Mouse (Mus musculus): ENCODE measurements at regions not wholly inside any gene's neighbourhood (a gene's known extent, or its start where the extent isn't known, plus 50 kb on each side); places are given as distances from the start of the nearest gene placed in this dataset.

DNA sequence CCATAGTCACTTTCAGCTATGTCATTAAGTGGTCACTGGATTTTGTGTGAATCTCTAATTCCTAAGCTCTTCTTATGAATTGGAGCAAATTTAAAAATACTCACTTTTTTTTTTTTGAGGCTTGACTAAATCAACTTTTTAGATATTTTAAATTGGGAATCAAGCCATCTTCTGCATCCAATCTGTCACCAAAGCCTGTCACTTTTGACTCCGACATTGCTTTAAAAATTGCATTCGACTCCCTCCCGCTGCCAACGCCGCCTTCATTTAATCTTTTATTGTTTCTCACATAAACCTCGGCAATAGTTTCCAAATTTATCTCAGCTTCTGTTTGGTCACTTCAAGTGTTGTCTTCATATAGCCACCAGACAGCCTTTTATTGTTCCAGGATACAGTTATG lies 109.8 kb upstream of the Rorb start:
- Histone ChIP-seq H3K36me3 (ENCODE audit: insufficient read depth, low read length) (no peaks in the 10 kb centered on the region), H3K27me3 (ENCODE audit: insufficient read depth, low read length) (no peaks in the 10 kb centered on the region), H3K4me1 (replicated peaks; ENCODE audit: low read depth, low read length) (0 out of 2 replicates have a peak, but pooled peaks cover 3% of the 10 kb centered on the region), H3K4me3 (replicated peaks; ENCODE audit: low read length) (no peak overlapping the region), H3K9me3 (ENCODE audit: low read length) (no peaks in the 10 kb centered on the region)
- TF ChIP-seq CTCF (conservative IDR thresholded peaks at IDR 0.05; ENCODE audit: low read length) (no peak), NANOG (IDR thresholded peaks at IDR 0.05; ENCODE audit: borderline replicate concordance, low read length) (no peak), POU5F1 (IDR thresholded peaks at IDR 0.05; ENCODE audit: borderline replicate concordance, low read length) (no peak)

DNA sequence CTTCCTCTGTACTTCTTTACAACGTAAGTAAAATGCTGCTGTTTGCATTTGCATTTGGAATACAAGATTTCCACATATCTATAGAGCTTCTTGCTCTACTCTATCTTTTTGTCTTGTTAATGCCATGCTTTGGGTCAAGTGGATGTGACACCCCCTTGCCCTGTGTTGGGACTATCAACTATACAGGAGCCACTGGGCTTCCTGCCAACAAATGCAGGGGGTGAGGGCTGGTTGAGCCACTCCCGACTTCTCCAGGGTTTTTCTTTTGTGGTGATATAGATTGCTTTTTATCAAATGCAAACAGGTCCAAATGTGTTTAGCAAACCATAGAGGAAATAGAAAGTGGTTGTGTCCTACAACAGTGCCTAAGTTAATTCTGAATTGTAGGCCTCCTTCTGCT lies 108.4 kb upstream of the Rorb start:
- H3K9me3 ChIP-seq (ENCODE audit: low read length), result no peaks in the 10 kb centered on the region
- no peaks in the 10 kb centered on the region for H3K27me3 ChIP-seq (ENCODE audit: insufficient read depth, low read length)
- 0 out of 2 replicates have a peak, but pooled peaks cover 3% of the 10 kb centered on the region for H3K4me1 ChIP-seq (replicated peaks; ENCODE audit: low read depth, low read length)
- H3K36me3 ChIP-seq (ENCODE audit: insufficient read depth, low read length), result no peaks in the 10 kb centered on the region
- no peak for TF ChIP-seq CTCF (conservative IDR thresholded peaks at IDR 0.05; ENCODE audit: low read length)
- TF ChIP-seq POU5F1 (IDR thresholded peaks at IDR 0.05; ENCODE audit: borderline replicate concordance, low read length), result no peak
- TF ChIP-seq NANOG (IDR thresholded peaks at IDR 0.05; ENCODE audit: borderline replicate concordance, low read length), result no peak
- H3K4me3 ChIP-seq (replicated peaks; ENCODE audit: low read length), result no peak overlapping the region

DNA sequence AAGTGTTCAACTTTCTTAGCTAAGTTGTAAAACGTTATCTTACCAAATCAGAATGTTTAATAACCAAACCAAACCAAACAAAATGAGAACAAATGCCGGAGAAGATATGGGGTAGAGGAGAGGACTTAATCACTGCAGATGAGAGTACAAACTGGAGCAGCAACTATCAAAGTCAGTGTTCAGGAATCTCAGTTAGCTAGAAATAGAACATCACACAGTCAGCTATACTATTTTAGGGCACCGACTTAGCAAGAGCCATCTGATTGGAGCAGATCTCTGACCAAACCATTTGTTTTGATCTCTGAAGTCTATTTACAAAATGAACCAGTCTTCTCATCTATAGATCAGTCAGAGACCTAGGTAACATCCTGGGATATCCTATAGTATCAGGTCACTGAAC lies 107.7 kb upstream of the Rorb start:
- Histone ChIP-seq H3K4me1 (replicated peaks; ENCODE audit: low read depth, low read length) (0 out of 2 replicates have a peak, but pooled peaks cover 3% of the 10 kb centered on the region), H3K4me3 (replicated peaks; ENCODE audit: low read length) (no peak overlapping the region), H3K36me3 (ENCODE audit: insufficient read depth, low read length) (no peaks in the 10 kb centered on the region), H3K9me3 (ENCODE audit: low read length) (no peaks in the 10 kb centered on the region), H3K27me3 (ENCODE audit: insufficient read depth, low read length) (no peaks in the 10 kb centered on the region)
- no peak for TF ChIP-seq CTCF (conservative IDR thresholded peaks at IDR 0.05; ENCODE audit: low read length)
- no peak for TF ChIP-seq NANOG (IDR thresholded peaks at IDR 0.05; ENCODE audit: borderline replicate concordance, low read length)

DNA sequence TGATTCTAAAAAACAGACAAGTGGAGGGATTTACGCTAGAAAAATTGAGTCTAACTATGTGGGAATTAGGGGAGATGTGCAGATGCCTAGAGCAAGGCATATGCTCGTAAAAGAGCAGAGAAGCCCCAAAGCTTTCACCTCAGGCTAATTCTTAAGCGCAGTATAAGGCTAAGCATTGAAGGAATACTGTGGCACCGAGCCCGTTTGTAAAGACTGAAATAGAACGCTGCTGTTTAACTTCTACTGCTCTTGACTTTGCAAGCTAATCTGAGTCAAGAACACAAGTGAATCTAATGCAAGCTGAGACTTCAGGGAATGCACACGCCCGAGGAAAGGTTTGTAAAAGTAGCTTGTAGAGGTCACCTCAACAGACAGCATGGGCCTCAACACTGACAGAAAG lies 88.5 kb upstream of the Rorb start:
- H3K9me3 ChIP-seq (ENCODE audit: low read length), result no peaks in the 10 kb centered on the region
- no peaks in the 10 kb centered on the region for H3K36me3 ChIP-seq (ENCODE audit: insufficient read depth, low read length)
- H3K4me3 ChIP-seq (replicated peaks; ENCODE audit: low read length), result no peak overlapping the region
- TF ChIP-seq POU5F1 (IDR thresholded peaks at IDR 0.05; ENCODE audit: borderline replicate concordance, low read length) (no peak), NANOG (IDR thresholded peaks at IDR 0.05; ENCODE audit: borderline replicate concordance, low read length) (no peak), CTCF (conservative IDR thresholded peaks at IDR 0.05; ENCODE audit: low read length) (no peak)
- no peaks in the 10 kb centered on the region for H3K27me3 ChIP-seq (ENCODE audit: insufficient read depth, low read length)
- H3K4me1 ChIP-seq (replicated peaks; ENCODE audit: low read depth, low read length), result no peaks in the 10 kb centered on the region

DNA sequence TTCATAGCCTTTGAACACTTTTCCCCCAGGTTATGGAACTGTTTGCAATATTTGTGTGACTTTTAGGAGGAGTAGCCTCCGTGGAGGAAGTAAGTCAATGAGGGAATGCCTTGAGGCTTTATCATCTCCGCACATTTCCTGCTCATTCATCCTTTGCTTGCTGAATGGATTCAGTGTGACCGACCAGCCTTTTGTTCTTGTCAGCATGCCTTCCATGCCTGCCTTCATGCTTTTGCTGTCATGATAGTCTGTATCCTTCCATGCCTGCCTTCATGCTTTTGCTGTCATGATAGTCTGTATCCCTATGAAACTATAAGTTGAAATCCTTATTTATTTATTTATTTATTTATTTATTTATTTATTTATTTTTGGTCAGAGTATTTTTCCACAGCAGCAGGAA lies 87.8 kb upstream of the Rorb start:
- Histone ChIP-seq H3K4me3 (replicated peaks; ENCODE audit: low read length) (no peak overlapping the region), H3K36me3 (ENCODE audit: insufficient read depth, low read length) (no peaks in the 10 kb centered on the region), H3K4me1 (replicated peaks; ENCODE audit: low read depth, low read length) (no peaks in the 10 kb centered on the region), H3K27me3 (ENCODE audit: insufficient read depth, low read length) (0 out of 2 replicates have a peak, but pooled peaks cover 3% of the 10 kb centered on the region), H3K9me3 (ENCODE audit: low read length) (no peaks in the 10 kb centered on the region)
- no peak for TF ChIP-seq POU5F1 (IDR thresholded peaks at IDR 0.05; ENCODE audit: borderline replicate concordance, low read length)
- TF ChIP-seq NANOG (IDR thresholded peaks at IDR 0.05; ENCODE audit: borderline replicate concordance, low read length), result no peak
- TF ChIP-seq CTCF (conservative IDR thresholded peaks at IDR 0.05; ENCODE audit: low read length), result no peak

DNA sequence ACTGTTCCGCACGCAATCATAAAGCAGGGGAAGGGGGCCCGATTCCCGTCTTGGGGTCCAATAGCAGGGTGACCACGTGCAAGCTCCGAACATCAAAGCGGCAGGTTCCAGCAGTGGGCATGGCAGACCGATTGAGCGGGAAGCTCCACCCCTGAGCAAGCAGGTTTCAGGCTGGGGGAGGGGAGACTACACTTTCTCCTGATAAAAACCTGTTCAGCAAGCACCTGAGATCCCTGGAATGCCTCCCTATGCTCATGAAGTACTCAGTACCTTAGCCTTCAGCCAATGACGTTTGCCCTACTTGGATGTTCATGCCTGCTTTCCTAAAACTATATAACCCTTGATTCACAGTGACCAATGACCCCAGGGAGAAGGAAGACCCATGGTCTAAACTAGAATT lies 83.7 kb upstream of the Rorb start:
- TF ChIP-seq CTCF (conservative IDR thresholded peaks at IDR 0.05; ENCODE audit: low read length) (no peak), POU5F1 (IDR thresholded peaks at IDR 0.05; ENCODE audit: borderline replicate concordance, low read length) (no peak), NANOG (IDR thresholded peaks at IDR 0.05; ENCODE audit: borderline replicate concordance, low read length) (no peak)
- peak overlapping the region; percentile 23; the same call in 1 of the 2 replicates for H3K4me3 ChIP-seq (replicated peaks; ENCODE audit: low read length)
- 0 out of 2 replicates have a peak, but pooled peaks cover 3% of the 10 kb centered on the region for H3K27me3 ChIP-seq (ENCODE audit: insufficient read depth, low read length)
- H3K4me1 ChIP-seq (replicated peaks; ENCODE audit: low read depth, low read length), result no peaks in the 10 kb centered on the region
- H3K9me3 ChIP-seq (ENCODE audit: low read length), result no peaks in the 10 kb centered on the region; the same call in 1 of the 2 replicates
- H3K36me3 ChIP-seq (ENCODE audit: insufficient read depth, low read length), result no peaks in the 10 kb centered on the region

DNA sequence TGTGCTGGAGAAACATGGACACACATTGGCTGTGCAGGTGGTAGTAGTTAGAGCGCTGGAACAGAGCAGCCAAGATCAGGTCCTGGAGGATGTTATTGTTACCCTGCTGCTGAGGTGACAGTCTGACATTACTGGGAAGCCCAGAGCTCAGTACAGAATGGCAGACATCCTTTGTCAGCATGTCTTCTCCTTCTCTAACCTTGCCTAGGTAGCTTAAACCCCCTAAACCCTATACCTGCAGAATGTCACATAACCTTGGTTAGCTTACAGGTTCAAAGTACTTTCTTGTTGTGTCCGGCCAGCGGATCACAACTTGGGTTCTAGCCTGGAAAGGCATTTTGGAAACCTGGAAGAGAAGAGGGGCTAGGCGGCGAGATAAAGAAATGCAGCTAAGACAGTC lies 83.3 kb upstream of the Rorb start:
- H3K9me3 ChIP-seq (ENCODE audit: low read length), result no peaks in the 10 kb centered on the region; the same call in 1 of the 2 replicates
- H3K36me3 ChIP-seq (ENCODE audit: insufficient read depth, low read length), result no peaks in the 10 kb centered on the region
- peak overlapping the region; percentile 23; the same call in 1 of the 2 replicates for H3K4me3 ChIP-seq (replicated peaks; ENCODE audit: low read length)
- no peaks in the 10 kb centered on the region for H3K4me1 ChIP-seq (replicated peaks; ENCODE audit: low read depth, low read length)
- TF ChIP-seq POU5F1 (IDR thresholded peaks at IDR 0.05; ENCODE audit: borderline replicate concordance, low read length), result no peak
- no peak for TF ChIP-seq NANOG (IDR thresholded peaks at IDR 0.05; ENCODE audit: borderline replicate concordance, low read length)
- no peak for TF ChIP-seq CTCF (conservative IDR thresholded peaks at IDR 0.05; ENCODE audit: low read length)
- 0 out of 2 replicates have a peak, but pooled peaks cover 3% of the 10 kb centered on the region for H3K27me3 ChIP-seq (ENCODE audit: insufficient read depth, low read length)

DNA sequence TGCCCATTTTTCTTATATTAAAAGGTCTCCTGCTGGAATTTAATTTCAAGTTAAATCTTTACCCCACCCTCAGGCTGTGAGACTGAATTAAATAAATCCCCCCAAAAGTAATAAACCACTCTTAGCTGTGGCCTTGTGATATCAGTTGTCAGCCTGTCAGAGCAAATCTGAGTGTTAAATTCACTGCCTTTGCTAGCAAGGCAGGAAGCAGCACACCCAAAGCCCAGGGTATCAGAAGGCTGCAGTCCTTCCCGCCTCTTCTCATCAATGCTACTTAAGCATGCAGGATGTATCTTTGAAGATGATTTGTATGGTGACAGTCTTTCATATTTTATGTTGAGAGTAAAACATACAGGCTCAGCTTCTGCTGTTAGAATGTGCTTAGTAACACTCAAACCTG lies 61.8 kb upstream of the Rorb start:
- Histone ChIP-seq H3K27me3 (ENCODE audit: insufficient read depth, low read length) (no peaks in the 10 kb centered on the region), H3K4me3 (replicated peaks; ENCODE audit: low read length) (no peak overlapping the region), H3K36me3 (ENCODE audit: insufficient read depth, low read length) (no peaks in the 10 kb centered on the region), H3K4me1 (replicated peaks; ENCODE audit: low read depth, low read length) (no peaks in the 10 kb centered on the region), H3K9me3 (ENCODE audit: low read length) (no peaks in the 10 kb centered on the region)
- TF ChIP-seq NANOG (IDR thresholded peaks at IDR 0.05; ENCODE audit: borderline replicate concordance, low read length), result no peak
- TF ChIP-seq CTCF (conservative IDR thresholded peaks at IDR 0.05; ENCODE audit: low read length), result no peak
- TF ChIP-seq POU5F1 (IDR thresholded peaks at IDR 0.05; ENCODE audit: borderline replicate concordance, low read length), result no peak

DNA sequence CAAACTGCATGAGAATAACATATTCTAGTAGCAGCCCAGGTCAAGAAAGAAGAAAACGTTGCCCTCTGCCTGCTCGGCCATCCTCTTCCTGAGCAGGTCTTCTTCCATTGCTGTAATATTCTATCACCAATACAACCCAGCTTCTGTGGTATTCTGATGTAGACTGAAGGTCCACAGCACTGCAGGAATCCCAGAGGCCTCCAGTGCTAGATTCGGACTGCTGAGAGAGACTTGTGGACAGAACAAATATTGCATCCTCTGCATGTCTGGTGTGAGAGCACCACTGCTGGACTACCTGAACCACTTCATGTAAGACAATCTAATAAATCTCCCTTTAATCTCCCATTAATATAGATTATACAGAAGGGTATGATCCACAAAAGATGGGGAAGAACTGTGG lies 59.8 kb upstream of the Rorb start:
- Histone ChIP-seq H3K4me3 (replicated peaks; ENCODE audit: low read length) (no peak overlapping the region), H3K27me3 (ENCODE audit: insufficient read depth, low read length) (no peaks in the 10 kb centered on the region), H3K36me3 (ENCODE audit: insufficient read depth, low read length) (no peaks in the 10 kb centered on the region), H3K9me3 (ENCODE audit: low read length) (no peaks in the 10 kb centered on the region), H3K4me1 (replicated peaks; ENCODE audit: low read depth, low read length) (no peaks in the 10 kb centered on the region)
- TF ChIP-seq CTCF (conservative IDR thresholded peaks at IDR 0.05; ENCODE audit: low read length) (no peak), POU5F1 (IDR thresholded peaks at IDR 0.05; ENCODE audit: borderline replicate concordance, low read length) (no peak), NANOG (IDR thresholded peaks at IDR 0.05; ENCODE audit: borderline replicate concordance, low read length) (no peak)
